Mouse (Mus musculus): ENCODE measurements around the gene Trpc7. TPM values are rescaled to one million over a fixed set of nuclear protein-coding genes. Genes with fewer than 3 reads are reported as not detected.

Trpc7 gene
- polyA plus RNA-seq, 1 experiment, result 5.0 TPM

DNA sequence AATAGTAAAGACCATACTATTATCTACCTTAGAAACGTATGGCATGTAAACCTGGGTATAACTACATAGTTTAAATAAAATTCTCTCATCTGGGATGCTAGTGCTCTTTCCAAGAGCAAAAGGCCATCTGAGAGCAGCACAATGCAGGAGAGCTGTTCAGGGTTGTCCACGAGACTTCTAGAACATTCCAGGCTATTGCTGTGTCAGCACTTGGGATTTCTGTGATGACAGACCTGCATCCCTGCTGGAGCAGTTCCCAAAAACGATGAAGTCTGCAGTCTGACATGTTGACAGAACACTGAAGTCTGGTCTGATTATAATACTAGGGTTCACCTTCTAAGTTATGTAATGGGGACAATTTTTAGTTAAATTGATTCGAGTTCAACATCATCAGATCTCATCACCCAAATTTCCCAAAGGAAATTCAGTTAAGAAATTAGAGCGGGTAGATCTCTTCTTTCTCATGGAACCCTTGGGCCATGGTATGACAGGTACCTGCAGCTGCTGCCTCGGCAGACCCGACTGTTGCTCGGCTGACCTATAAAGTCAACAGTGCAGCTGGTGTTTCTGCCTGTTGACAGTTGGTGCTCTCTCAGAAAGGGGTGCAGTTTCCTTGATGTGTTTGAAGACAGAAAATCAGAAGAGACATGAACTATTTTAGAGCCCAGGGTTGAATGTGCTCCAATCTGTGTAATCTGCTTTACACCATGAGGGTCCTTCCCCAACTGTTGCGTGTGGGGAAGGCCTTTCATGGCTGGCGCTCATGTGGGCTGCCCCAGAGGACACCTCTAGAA lies 148.9 kb downstream of the Trpc7 start:
- TF ChIP-seq POLR2A (IDR thresholded peaks at IDR 0.05; ENCODE audit: borderline replicate concordance, extremely low read depth, insufficient read depth, insufficient read length, poor library complexity, severe bottlenecking), result no peak
- TF ChIP-seq CTCF (IDR thresholded peaks at IDR 0.05; ENCODE audit: borderline replicate concordance, extremely low read depth, insufficient read depth, insufficient read length), result no peak
- no peak for DNase-seq (ENCODE audit: low read depth)

DNA sequence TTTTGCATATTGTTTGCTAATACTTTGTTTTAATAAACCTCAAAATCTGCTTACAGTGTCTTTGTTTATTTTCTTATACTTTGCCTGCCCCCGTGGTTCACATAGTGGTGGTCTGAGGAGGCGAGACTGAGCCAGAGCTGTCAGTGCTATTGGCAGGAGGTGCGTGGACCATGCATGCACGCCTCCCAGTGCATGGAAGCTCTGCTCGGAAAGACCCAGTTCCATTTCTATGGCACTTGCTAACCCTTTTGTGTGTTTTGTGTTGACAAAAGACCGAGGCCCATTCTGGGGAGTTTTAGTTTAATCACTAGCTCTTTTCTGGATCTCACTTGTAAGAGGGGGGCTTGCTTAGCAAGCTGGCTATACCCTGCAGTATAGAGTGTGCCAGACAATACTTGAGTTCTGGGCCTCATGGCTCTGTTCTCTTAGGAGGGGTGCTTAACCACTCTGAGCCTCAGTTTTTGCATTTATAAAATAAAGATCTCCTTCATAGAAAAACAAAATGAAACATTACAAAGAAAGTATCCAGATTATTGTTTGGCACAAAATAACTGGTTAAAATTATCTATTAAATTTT lies 153.4 kb downstream of the Trpc7 start:
- DNase-seq (ENCODE audit: low read depth), result peak; percentile 75
- TF ChIP-seq POLR2A (IDR thresholded peaks at IDR 0.05; ENCODE audit: borderline replicate concordance, extremely low read depth, insufficient read depth, insufficient read length, poor library complexity, severe bottlenecking) (no peak), CTCF (IDR thresholded peaks at IDR 0.05; ENCODE audit: borderline replicate concordance, extremely low read depth, insufficient read depth, insufficient read length) (no peak)

DNA sequence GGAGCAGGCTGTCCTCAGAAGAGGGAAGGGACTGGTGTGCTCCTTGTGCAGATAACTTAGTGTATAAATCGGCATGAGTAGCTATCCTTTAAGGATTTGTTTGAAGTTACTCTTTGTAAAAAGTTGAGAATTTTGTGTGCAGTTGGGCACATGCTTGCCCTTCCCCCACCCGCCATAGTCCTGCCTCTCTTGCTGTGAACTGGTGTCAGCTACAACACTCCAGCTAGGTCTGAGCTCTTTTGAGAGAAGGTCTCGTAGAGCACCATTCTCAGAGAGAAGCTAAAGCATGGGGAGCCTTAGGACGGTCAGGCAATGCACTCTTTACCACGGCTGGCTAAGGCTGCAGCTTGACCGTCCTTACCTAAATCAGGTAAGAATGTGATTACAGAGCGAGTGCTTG lies 154.1 kb downstream of the Trpc7 start:
- TF ChIP-seq CTCF (IDR thresholded peaks at IDR 0.05; ENCODE audit: borderline replicate concordance, extremely low read depth, insufficient read depth, insufficient read length), result no peak
- no peak for TF ChIP-seq POLR2A (IDR thresholded peaks at IDR 0.05; ENCODE audit: borderline replicate concordance, extremely low read depth, insufficient read depth, insufficient read length, poor library complexity, severe bottlenecking)
- no peak for DNase-seq (ENCODE audit: low read depth)

DNA sequence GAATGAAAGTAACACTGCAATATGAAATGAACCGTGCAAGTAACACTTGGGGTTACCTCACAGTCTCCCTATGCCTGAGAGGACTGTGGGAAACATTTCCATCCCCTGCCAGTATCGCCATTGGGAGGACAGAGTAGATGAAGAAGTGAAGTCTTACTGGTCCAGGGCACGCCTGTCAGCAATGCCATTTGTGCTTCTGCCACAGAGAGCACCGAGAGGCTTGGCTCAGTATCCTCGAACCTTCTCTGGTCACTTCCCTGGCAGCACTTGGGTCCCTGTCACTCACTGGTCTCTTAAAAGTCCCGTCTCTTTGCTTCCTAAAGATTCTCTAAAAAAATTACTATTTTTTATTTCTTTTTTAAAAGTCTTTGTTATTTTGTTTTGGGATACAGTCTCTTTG lies 155.3 kb downstream of the Trpc7 start:
- TF ChIP-seq POLR2A (IDR thresholded peaks at IDR 0.05; ENCODE audit: borderline replicate concordance, extremely low read depth, insufficient read depth, insufficient read length, poor library complexity, severe bottlenecking) (no peak), CTCF (IDR thresholded peaks at IDR 0.05; ENCODE audit: borderline replicate concordance, extremely low read depth, insufficient read depth, insufficient read length) (no peak)
- DNase-seq (ENCODE audit: low read depth), result no peak

DNA sequence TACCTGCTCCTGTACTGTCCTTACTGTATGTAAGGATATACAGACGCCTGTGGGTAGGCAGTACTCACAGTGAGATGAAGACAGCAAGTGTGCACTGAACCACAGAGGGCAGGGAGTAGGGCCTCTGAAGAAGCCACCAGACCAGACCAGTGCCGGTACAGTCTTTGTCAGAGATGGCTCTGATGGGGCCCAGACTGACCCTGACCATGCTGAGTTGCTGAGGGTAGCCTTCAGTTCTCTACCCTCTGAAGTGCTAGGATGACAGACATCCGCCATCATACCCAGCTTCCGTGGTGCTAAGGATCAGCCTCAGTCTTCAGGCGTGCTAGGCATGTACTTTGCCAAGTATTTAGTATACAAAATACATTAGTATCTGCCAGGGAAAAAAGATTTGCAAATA lies 156.2 kb downstream of the Trpc7 start:
- no peak for TF ChIP-seq CTCF (IDR thresholded peaks at IDR 0.05; ENCODE audit: borderline replicate concordance, extremely low read depth, insufficient read depth, insufficient read length)
- no peak for TF ChIP-seq POLR2A (IDR thresholded peaks at IDR 0.05; ENCODE audit: borderline replicate concordance, extremely low read depth, insufficient read depth, insufficient read length, poor library complexity, severe bottlenecking)
- no peak for DNase-seq (ENCODE audit: low read depth)

DNA sequence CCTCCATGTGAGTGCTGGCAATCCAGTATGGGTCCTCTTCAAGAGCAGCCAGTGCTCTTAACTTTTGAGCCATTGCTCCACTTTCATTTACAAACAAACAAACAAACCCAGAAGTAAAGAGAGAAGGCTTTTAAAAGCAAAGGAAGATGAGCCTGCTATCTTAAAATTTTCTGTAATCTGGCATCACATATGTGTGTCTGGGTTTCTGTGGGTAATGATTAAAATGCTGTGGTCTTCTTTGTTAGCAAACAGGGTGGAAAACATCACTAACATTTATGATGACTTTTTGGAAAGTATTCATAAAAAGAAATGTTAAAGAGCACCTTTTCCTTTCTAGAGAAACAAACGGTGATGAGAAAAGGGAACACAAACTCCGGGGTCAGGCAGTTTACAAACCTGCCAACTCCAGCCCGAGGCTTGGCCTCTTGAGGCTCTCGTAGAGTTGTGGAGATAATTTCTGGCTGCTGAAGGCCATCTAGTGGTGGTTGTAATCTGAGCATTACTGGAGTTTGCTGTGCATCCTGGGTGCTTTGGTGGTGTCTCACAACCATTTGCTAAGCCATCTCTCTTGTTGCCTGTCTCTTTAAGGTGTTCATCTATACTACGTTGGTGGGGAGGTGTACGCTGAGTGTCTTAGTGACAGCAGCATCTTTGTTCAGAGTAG lies 160.4 kb downstream of the Trpc7 start:
- peak; percentile 47 for DNase-seq (ENCODE audit: low read depth)
- TF ChIP-seq POLR2A (IDR thresholded peaks at IDR 0.05; ENCODE audit: borderline replicate concordance, extremely low read depth, insufficient read depth, insufficient read length, poor library complexity, severe bottlenecking), result no peak
- peak; percentile 51; the same call in 1 of the 2 replicates for TF ChIP-seq CTCF (IDR thresholded peaks at IDR 0.05; ENCODE audit: borderline replicate concordance, extremely low read depth, insufficient read depth, insufficient read length)

DNA sequence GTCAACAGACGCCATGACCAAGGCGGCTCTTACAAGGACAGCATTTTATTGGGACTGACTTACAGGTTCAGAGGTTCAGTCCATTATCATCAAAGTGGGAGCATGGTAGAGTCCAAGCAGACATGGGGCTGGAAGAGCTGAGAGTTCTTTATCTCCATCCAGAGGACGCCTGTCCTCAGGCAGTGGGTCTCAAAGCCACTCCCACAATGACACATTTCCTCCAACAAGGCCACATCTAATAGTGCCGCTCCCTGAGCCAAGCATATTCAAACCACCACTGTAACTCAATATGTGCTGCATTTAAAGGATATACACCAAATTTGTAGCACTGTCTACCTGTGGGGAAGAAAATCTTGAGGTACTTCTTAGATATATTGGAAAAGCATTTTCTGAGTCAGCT lies 161.2 kb downstream of the Trpc7 start:
- DNase-seq (ENCODE audit: low read depth), result no peak
- no peak for TF ChIP-seq POLR2A (IDR thresholded peaks at IDR 0.05; ENCODE audit: borderline replicate concordance, extremely low read depth, insufficient read depth, insufficient read length, poor library complexity, severe bottlenecking)
- TF ChIP-seq CTCF (IDR thresholded peaks at IDR 0.05; ENCODE audit: borderline replicate concordance, extremely low read depth, insufficient read depth, insufficient read length), result no peak

DNA sequence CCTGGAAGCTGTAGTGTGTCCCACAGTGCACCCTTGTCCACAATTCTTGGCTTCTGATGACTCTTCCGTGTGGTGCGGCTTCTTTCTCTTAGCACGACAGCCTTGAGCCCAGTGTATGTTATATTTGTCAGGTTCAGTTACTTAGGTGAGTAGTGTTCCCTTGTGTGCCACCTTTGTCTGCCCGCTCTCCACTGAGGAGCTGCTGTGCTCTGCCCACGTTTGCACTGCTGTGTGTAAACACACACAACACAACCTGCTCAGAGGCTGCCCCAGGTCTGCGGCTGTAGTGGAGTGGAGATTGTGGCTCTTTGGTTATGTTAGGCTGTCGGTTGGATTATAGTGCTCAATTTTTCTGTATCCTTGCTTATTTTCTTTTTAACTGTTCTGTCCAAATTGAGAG lies 166.7 kb downstream of the Trpc7 start:
- no peak for TF ChIP-seq POLR2A (IDR thresholded peaks at IDR 0.05; ENCODE audit: borderline replicate concordance, extremely low read depth, insufficient read depth, insufficient read length, poor library complexity, severe bottlenecking)
- TF ChIP-seq CTCF (IDR thresholded peaks at IDR 0.05; ENCODE audit: borderline replicate concordance, extremely low read depth, insufficient read depth, insufficient read length), result no peak
- no peak for DNase-seq (ENCODE audit: low read depth)

DNA sequence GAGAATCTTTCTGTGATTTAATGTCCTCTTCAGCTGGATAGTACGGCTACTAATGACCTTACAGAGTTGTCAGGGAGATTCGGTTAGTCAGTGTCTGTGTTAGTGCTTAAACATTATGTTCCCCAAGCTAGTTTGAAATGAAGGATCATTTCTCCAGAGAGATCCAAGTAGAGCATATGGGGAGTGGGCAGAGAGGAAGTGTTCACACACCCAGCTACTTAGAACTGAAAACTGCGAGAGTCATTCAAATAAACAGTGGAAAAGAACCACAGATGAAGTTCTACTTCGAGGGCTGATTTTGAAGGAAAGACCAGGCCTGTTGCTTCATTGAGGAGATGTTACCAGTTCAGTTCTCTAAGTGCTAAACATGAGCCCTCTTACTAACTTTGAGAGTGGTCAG lies 169.2 kb downstream of the Trpc7 start:
- TF ChIP-seq CTCF (IDR thresholded peaks at IDR 0.05; ENCODE audit: borderline replicate concordance, extremely low read depth, insufficient read depth, insufficient read length) (no peak), POLR2A (IDR thresholded peaks at IDR 0.05; ENCODE audit: borderline replicate concordance, extremely low read depth, insufficient read depth, insufficient read length, poor library complexity, severe bottlenecking) (no peak)
- DNase-seq (ENCODE audit: low read depth), result no peak

Other genes with a start within 250 kb of the Trpc7 start
- gene Smad5, start 193.0 kb downstream of the Trpc7 start, polyA plus RNA-seq (2012; rRNA removed), result 57.2 and 57.5 TPM in 2 replicates
- gene Gm45623, start 142.2 kb downstream of the Trpc7 start, polyA plus RNA-seq (2012; rRNA removed), result 1.4 and 1.8 TPM in 2 replicates